Mouse (Mus musculus) kidney, adult 2 months (tissue): ENCODE results near the gene Tmem72.

ENCODE experiments used
- CTCF ChIP-seq: fragments of 200-500 bp; conservative IDR thresholded peaks from 2 replicates; pipeline ENCODE4 v1.5.1; 2011; ENCODE audit warnings: low read depth, mild to moderate bottlenecking, control low read depth, low read length, moderate library complexity, mixed read lengths; ENCODE audit not compliant: insufficient read depth, insufficient read length
- POLR2A ChIP-seq: fragments of 200-500 bp; IDR thresholded peaks from one replicate; pipeline ENCODE4 v1.6.1; 2011; ENCODE audit warnings: low read depth, low read length, control low read depth

DNA sequence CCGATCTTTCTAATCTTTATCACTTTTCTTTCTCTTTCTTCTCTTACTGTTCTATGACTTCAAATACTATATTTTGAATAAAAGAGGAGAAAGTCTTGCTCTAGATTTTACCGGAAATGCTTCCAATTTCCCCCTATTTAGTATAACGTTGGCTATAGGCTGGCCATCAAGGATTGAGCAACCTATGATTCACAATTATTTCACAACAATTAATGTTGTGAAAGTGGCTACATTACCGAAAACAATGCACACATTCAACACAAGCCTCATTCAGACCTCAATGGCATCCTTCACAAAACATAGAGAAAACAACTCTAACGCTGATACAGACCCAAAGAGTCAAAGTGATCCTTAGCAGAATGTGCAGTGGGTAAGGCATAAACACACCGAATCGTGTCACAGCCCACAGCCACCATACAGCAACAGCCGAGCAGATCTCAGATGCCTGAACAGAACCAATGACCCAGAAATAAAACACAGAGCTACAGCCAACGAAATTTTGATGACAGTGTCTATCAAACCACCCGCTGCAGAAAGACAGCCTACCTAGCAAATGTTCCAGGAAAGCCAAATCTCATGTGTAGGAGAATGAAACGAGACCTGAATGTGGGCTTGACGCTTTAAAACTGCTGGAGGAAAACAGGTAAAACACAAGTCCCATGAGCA lies 50.5 kb downstream of the Tmem72 start:
- TF ChIP-seq POLR2A (no peak), CTCF (no peak)
